Mouse (Mus musculus) cerebellum, adult 11 months (tissue): ENCODE measurements around the gene Tifa.

Experiments
- DNase-seq: peaks from one replicate; pipeline ENCODE4 v3.0.0; 2022

Tifa gene

DNA sequence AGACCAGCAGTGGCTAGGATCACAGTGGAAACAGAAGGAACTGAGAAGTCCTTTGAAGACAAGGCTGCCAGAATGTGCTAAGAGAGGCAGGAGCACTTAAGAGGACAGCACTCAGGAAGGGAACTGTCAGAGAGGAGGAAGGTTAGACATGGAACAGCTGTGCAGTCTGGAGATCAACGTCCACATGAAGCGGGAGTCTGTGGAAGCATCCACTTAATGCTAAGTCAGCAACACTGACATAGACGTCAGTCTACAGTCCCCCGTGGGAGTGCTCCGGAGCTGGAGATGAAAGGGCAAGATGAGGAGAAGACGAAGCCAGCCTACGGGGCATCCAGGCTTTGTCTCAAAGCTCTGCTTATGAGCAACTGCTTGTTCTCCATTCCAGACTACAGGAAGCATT lies 37.5 kb downstream of the Tifa start:
- no peak for DNase-seq

DNA sequence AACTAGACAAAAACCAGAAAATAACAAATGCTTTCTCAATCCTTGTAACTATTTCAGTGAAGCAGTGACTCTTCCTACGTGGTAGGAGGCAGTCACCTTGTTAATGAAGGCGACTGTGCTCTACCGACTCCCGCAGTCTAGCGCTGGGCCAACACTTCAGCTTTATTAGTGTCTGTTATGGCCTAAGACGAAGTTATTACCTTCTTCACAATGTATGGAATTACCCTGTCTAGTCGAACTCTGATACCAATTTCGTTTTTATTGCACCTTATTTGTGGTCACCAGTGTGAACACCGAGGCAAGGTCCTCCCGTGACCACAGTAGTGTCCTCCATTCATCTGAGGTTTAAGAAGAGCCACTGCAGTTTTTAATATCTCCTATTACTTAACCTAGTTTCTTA lies 40.6 kb downstream of the Tifa start:
- no peak for DNase-seq

DNA sequence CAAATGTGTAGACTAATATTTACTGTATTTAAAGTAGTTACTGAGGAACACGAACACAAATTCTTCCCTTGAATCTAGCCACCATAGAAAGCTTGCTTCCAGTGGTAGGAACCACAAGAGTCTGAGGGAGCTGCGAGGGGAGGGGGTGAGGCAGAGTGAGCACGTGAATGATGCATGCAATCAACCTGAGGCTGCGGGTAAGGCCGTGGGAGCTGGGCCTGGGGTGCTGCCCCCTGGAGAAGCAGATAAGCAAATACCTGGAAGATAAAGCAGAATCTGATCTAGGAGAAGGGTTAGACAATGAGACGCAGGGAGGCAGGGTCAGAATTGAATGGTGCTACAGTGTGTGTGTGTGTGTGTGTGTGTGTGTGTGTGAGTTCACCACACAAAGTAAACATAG lies 41.5 kb downstream of the Tifa start:
- DNase-seq: no peak

DNA sequence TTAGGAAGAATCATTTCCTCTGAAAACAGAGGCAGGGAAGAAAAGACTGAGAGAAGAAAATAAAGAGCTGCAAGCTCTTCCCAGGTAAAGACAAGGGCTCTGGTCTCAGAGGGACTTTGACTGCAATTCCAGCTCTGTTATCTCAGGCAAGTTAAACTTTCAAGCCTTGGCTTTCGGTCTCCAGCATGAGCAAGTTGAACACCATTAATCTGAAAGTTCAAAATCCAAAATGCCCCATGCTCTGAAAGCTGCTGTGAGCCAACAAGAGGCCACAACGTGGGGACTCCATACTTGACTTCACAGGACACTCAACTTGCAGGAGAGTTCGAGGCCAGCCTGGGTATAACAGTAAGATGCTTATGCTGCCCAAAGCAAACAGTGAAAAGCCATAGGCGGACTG lies 44.4 kb downstream of the Tifa start:
- no peak for DNase-seq

DNA sequence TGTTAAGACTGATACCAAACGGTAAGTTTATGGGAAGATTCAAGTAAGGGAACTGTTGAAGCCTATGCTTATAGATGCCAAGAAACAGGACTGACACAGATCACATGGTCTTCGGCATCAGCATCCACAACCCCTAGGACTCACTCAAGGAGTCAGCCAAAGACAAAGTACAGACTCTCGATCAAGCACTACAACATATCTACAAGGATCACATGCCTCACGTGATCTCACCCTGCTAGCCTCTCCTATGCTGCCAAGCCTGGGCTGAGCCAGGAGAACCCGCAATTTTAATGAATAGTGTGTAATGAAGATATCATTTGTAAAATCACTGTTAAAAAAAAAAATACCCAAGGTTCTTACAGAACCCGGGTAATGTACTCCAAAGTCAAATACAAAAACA lies 46.0 kb downstream of the Tifa start:
- DNase-seq: no peak

- DNase-seq: no peak
These were observed 47.2 kb downstream of the Tifa start for GRCm38 (mm10) chr3:127836798-127837153.

DNA sequence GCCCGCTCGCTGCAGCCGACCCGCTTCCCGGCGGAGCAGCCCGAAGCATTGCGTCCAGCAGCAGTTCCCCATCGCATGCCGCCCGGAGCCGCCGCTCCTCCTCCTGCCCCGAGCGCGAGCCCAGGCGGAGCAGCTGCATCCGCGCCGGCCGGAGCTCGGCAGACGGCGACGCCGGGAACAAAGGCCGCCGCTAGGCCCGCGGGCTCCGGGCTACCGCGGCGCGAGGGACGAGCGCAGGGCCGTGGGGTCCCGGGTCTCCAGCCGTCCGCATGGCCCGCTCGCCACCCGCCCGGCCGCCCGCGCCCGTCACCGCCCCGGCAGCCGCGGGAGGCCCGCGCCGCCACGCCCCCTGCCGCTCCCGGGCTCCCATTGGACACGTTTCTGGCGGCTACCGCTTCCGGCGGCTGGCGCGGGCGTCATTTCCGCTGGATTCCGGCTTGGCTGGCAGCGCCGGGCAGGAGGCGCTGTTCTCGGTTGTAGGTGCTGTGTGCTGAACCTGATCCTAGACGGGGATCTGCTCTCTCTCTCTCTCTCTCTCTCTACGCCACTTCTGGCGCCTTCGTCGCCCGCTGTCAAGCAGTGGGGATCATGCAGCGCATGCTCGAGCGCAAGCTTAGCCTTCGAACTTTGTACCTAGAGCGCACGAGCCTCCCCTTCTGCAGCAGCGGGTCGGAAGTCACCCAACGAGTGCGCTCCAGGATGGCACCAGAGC lies 47.7 kb downstream of the Tifa start, which contains the start of gene Ap1ar:
Gene Ap1ar (minus strand): TSS at position 370 of the 712 bp plus-strand sequence.
- peak; percentile 94 for DNase-seq

GRCm38 (mm10) chr3:127837972-127838644 lies 48.5 kb downstream of the Tifa start:
- DNase-seq: no peak

GRCm38 (mm10) chr3:127841926-127842325 lies 52.3 kb downstream of the Tifa start:
- DNase-seq: no peak

DNA sequence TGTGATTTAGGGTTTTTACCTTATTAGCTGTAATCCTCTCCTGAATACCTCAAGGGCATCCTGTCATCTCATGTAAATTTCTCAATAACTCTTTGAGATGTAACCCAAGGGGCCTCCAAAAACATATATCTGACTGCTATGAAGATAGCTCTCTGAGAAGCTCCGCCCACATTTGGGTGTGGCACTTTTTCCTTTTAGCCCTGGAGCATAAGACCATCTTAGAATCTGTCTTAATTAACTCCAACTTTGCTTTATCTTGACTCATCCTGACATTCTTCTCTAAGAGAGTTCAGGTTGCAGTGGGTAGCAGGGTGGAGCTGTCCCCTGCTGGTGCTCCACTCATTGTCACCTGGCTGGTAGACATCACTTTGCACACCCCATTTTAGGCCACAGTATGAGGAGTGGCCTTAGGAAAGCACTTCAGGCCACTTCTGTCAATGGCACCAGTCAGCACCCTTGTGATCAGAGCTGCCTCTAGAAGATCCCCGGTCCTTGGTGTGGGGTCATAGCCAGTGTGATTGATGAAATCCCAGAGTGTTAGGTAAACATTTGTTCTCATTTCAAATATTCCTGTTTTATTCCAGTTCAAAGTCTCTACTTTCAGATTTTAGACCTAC lies 53.8 kb downstream of the Tifa start:
- DNase-seq: no peak

GRCm38 (mm10) chr3:127843941-127844327 lies 54.3 kb downstream of the Tifa start:
- no peak for DNase-seq

- DNase-seq: no peak
These were observed 58.6 kb downstream of the Tifa start for GRCm38 (mm10) chr3:127848088-127848808.

- DNase-seq: no peak
These were observed 60.3 kb downstream of the Tifa start for GRCm38 (mm10) chr3:127849922-127850321.

- DNase-seq: no peak
These were observed 61.4 kb downstream of the Tifa start for GRCm38 (mm10) chr3:127850776-127851646.

DNA sequence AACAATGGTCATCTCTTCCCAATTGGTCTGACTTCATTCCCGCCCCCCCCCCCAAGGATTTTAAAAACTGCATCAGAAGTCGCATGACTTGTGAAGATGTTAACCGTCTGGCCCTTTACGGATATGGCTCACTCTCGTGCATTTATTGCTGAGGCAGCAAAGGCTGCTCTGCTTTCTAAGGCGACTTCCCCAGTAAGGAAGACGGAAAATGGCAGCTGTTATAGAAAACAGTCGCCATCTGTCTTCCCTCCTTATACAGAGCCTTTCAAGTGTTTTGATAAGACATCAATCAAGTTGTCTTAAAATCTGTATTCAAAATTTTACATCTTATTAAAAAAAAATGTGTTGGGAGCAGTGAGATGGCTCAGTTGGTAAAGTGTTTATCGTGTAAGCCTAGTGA lies 63.1 kb downstream of the Tifa start:
- DNase-seq: no peak

- peak; percentile 52 for DNase-seq
These were observed 64.0 kb downstream of the Tifa start for GRCm38 (mm10) chr3:127853431-127854206.

GRCm38 (mm10) chr3:127861340-127861739 lies 71.7 kb downstream of the Tifa start:
- DNase-seq: no peak

DNA sequence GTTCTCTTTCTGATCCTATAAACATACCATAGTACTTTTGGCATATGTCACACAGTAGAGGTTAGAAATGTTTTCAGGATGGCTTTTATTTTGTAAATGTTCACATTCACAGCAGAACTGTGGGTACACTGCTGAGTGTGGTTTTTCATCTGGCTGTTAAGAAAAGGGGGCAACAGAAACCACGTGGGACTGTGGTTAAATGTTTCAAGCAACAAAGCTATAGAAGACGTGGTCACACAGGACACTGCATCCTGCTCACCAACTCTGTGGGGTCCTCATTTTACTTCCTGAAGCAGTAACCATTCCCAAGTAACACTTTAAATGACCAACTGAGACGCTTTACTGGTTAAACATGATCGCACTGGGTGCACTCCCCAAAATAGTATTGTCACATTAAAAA lies 72.9 kb downstream of the Tifa start:
- DNase-seq: no peak

GRCm38 (mm10) chr3:127863571-127863970 lies 74.0 kb downstream of the Tifa start:
- no peak for DNase-seq

DNA sequence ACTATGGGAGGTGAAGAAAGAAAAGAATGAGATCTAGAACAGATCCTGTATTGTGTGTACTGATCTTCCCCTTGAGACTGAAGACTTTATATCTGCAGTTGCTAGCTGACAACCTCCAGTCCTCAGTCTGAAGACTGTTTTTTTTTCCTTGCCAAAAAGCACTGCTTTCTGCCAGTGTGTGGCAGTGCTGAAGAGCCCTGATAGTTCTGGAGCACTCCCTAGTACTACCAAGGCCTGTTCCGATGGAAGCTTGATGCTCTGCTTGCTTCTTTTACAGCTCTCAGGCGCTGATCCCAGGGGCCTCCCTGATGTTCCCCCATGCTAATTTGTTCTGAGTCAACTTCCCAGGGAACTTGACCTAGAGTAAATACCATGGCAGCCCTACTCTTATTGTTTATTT lies 74.6 kb downstream of the Tifa start:
- DNase-seq: no peak

GRCm38 (mm10) chr3:127868046-127868758 lies 78.6 kb downstream of the Tifa start:
- DNase-seq: no peak
